Mouse (Mus musculus) embryonic facial prominence, embryonic 15.5 days (tissue): ENCODE data around the gene Gm28048. TPM values are rescaled to one million over a fixed set of nuclear protein-coding genes. Genes with fewer than 3 reads are reported as not detected.

Experiments
- ATAC-seq: fragments of 200-750 bp; cut with Nextera tagmentation; 2 replicates; pipeline ENCODE4 v1.8.0; 2017; ENCODE audit warnings: low read depth, moderate TSS enrichment; ENCODE audit not compliant: insufficient number of reproducible peaks, low FRiP score, low TSS enrichment
- H3K27ac ChIP-seq: fragments of 300-500 bp; sonication (generic); replicated peaks from 2 replicates; pipeline ENCODE4 v1.5.1; 2015; ENCODE audit warnings: mild to moderate bottlenecking, inconsistent platforms
- H3K27me3 ChIP-seq: fragments of 300-500 bp; sonication (generic); 2 replicates; pipeline ENCODE4 v1.6.1; 2015; ENCODE audit warnings: inconsistent platforms
- H3K36me3 ChIP-seq: fragments of 300-500 bp; sonication (generic); 2 replicates; pipeline ENCODE4 v1.6.1; 2015; ENCODE audit warnings: mild to moderate bottlenecking, inconsistent platforms
- H3K4me1 ChIP-seq: fragments of 300-500 bp; sonication (generic); 2 replicates; pipeline ENCODE4 v1.6.1; 2015; ENCODE audit warnings: inconsistent platforms
- H3K4me2 ChIP-seq: fragments of 300-500 bp; sonication (generic); replicated peaks from 2 replicates; pipeline ENCODE4 v1.6.1; 2015; ENCODE audit warnings: mild to moderate bottlenecking, inconsistent platforms
- H3K4me3 ChIP-seq: fragments of 300-500 bp; sonication (generic); replicated peaks from 2 replicates; pipeline ENCODE4 v1.5.1; 2015; ENCODE audit warnings: mild to moderate bottlenecking, inconsistent platforms
- H3K9ac ChIP-seq: fragments of 300-500 bp; sonication (generic); 2 replicates; pipeline ENCODE4 v1.6.1; 2015; ENCODE audit warnings: inconsistent platforms
- H3K9me3 ChIP-seq: fragments of 300-500 bp; sonication (generic); replicated peaks from 2 replicates; pipeline ENCODE4 v1.6.1; 2016; ENCODE audit warnings: inconsistent platforms
- WGBS: fragments of 180-500 bp; shearing (Covaris S2); methylation state at CpG from one replicate; pipeline ENCODE4 v1.1.7; 2015; 5-methylcytosine and 5-hydroxymethylcytosine counted together
- polyA plus RNA-seq: library from polyadenylated mRNA; unstranded; fragments of >200 nt; fragmentation: Nextera tagmentation; extraction: Ambion mirVana; gene quantifications from 2 replicates; pipeline ENCODE4 v1.2.1, GENCODE M21; 2015

Gene Gm28048
- polyA plus RNA-seq, 1 experiment from 2014 or later, result 11.5 TPM

DNA sequence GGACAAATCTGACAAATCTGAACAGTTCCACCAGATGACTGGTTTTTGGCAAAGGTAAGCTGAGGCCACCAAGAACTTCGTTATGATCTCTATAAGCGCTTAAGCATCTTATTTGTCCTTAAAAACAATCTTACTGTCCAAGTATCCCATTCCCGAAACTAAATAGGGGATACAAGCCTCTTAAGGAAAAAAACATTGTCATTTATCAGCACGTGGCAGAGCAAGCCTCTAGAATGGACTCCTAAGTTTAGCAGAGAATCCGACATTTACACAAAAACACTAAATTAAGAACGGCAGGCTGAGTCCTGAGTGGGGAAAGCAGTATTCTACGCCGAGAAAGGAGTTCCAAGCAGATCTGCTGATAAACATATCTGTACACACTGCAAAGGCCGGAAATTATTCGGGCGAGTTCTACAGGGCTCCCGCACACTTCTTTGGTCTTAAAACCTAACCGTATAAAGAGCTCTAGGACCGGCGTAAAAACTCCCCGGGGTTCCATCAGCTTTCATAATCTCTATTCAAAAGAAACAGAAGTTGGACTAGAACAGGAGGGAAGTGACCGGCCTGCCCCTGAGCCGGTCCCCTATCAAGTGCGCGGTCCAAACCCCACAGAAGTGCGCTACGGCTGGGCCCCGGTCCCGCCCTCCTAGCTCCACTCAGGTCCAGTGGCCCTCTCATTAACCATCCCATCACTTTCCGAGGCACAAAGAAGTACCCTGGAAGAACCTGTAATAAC is 124.0 kb downstream of the Gm28048 start:
- Histone ChIP-seq H3K4me2 (peak overlapping the region; percentile 95), H3K4me1 (peaks cover 28% of the 10 kb centered on the region), H3K9ac (no peak overlapping the region), H3K27me3 (peaks cover 23% of the 10 kb centered on the region), H3K27ac (no peak overlapping the region), H3K4me3 (peak overlapping the region; percentile 76), H3K9me3 (no peaks in the 10 kb centered on the region), H3K36me3 (no peaks in the 10 kb centered on the region)
- no peak for ATAC-seq
- 18% methylated on average over 25 of the region's 25 CpGs for WGBS

DNA sequence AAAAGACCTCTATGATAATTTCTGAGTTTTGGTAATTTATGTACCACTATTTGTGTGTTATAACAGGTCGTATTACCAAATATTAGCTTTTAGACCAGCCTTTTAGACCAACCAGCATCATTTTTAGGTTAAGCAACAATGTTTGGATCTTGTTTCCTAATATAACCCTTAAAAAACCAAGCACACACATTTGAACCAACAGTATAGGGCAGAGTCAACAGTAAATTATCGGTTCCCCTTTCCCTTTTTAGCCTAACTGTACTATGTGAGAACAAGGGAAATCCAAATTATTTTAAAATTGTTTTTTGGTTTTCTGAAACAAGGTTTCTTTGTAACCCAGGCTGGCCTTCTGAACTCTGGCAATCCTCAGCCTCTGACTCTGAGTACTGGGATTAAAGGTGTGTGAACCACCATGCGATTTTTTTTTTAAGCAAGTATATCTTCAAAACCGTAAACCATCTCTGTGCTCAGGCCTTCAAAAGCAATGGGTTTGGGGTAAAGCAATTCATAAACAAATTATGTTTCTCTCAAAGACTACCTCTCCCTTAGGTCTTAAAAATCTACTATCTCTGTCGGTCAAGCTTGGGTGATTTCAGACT is 124.7 kb downstream of the Gm28048 start:
- Histone ChIP-seq H3K27ac (no peak overlapping the region), H3K27me3 (peaks cover 23% of the 10 kb centered on the region), H3K4me2 (peak overlapping the region; percentile 95), H3K36me3 (no peaks in the 10 kb centered on the region), H3K9ac (no peak overlapping the region), H3K4me3 (peak overlapping the region; percentile 76), H3K9me3 (no peaks in the 10 kb centered on the region), H3K4me1 (peaks cover 28% of the 10 kb centered on the region)
- 71% methylated on average over 5 of the region's 5 CpGs for WGBS
- ATAC-seq, result no peak

DNA sequence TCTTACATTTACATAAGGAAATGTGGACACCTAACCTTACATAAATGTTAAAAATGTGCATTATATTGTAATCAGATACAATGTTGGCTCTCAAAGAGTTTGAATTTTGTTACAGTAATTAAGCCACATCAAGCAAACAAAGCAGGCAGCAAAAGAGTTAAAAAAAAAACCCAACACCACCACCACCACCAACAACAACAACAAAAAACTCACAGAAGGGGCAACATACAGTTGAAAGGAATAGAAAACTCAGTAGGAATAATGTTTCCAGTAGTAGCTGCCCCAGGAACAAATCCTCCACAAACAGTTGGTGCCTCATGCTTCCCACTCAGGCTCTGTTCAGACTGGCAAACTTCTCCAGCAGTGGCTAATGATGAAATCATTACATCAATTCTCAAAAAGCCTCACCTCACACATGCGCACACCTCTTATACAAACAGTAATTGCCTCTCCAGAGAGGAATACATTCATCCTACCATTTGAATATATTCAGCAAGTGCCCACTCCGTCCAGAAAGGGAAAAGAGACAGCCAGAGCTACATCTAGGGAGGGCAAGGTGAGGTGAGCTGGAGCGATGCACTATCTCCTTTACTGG is 125.4 kb downstream of the Gm28048 start:
- no peak overlapping the region for H3K27ac ChIP-seq
- peaks cover 23% of the 10 kb centered on the region for H3K27me3 ChIP-seq
- H3K9me3 ChIP-seq, result no peaks in the 10 kb centered on the region
- H3K4me1 ChIP-seq, result peaks cover 28% of the 10 kb centered on the region
- no peak overlapping the region for H3K4me2 ChIP-seq
- no peak overlapping the region for H3K4me3 ChIP-seq
- H3K9ac ChIP-seq, result no peak overlapping the region
- no peak for ATAC-seq
- 78% methylated on average over 3 of the region's 3 CpGs for WGBS
- H3K36me3 ChIP-seq, result no peaks in the 10 kb centered on the region

DNA sequence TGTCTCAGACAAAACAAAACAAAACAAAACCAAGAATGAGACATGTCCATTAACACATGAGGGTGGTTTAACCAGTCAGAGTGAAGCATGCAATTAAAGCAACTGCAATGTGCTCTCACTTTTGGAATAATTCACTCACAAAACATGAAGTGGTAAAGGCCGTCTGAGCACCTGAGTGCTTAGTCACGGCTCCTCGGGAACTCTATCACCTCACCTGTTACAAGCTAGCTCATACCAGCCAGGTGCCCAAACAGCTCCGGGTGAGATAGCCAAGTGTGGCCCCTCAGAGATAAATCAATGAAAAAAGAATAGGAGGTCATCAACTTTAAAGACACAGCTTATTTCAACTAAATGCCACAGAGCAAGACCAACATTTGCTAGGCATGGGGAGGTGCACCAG is 127.3 kb downstream of the Gm28048 start:
- Histone ChIP-seq H3K27ac (no peak overlapping the region), H3K36me3 (no peaks in the 10 kb centered on the region), H3K4me2 (no peak overlapping the region), H3K9me3 (no peaks in the 10 kb centered on the region), H3K9ac (no peak overlapping the region), H3K4me1 (peaks cover 27% of the 10 kb centered on the region), H3K4me3 (no peak overlapping the region), H3K27me3 (peaks cover 23% of the 10 kb centered on the region)
- 83% methylated on average over 4 of the region's 4 CpGs for WGBS
- ATAC-seq, result no peak

DNA sequence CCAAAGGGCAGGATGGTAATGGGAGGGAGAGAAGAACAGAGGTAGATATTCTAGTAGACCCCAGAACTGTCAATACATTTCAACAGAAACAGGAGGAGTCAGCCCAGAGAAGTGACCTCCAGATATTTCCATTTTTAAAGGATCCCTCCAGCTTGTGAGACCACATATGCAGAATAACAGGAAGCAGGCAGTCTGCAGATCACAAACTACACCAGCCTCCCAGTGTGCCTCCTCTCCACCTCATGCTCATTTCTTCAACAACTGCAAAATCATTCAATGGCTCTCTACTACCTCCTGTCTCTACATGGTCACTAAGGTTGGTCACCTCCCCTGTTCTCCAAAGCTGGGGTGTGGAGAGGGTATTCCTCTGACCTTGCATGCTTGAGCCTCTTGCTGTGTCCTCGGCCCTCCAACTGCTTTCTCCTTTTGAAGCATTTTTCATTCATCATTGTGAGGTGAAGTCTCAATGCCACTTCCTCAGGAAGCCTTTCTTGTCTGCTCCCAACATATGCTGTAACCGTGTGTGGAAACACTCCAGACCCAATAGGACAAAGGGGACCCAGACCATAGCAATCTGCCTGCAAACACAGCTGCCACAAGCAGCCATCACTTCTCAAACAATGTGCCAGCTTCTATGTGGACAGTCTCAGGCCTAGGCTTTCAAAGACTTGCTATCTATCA is 128.3 kb downstream of the Gm28048 start:
- Histone ChIP-seq H3K9ac (no peak overlapping the region), H3K4me3 (no peak overlapping the region), H3K36me3 (no peaks in the 10 kb centered on the region), H3K27ac (no peak overlapping the region), H3K4me1 (peaks cover 22% of the 10 kb centered on the region), H3K27me3 (peaks cover 18% of the 10 kb centered on the region), H3K9me3 (no peaks in the 10 kb centered on the region), H3K4me2 (no peak overlapping the region)
- ATAC-seq, result no peak
- WGBS, result 66% methylated on average over 2 of the region's 2 CpGs

DNA sequence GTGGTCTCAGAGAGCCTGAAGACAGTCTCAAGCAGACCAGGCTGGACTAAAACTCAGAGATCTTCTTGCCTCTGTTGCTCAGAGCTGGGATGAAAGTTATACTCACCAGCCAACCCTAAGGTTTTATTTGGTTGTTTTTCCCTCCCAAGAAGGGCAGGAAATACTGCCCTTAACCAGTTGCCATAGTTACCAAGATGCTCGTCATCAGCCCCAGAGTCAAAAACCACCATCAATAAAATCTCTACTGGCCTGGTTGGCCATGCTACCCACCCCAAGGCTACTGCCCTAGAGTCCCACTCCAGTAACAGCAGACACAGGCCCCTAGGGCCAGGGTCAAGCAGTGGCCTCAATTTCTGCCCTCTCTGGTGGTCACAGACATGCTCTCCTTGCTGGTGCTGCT is 129.4 kb downstream of the Gm28048 start:
- H3K9ac ChIP-seq, result no peak overlapping the region
- peaks cover 23% of the 10 kb centered on the region; the same call in 1 of the 2 replicates for H3K4me1 ChIP-seq
- ATAC-seq, result no peak
- no peak overlapping the region for H3K4me3 ChIP-seq
- peaks cover 8% of the 10 kb centered on the region for H3K27me3 ChIP-seq
- 68% methylated on average over 1 of the region's 1 CpGs for WGBS
- no peaks in the 10 kb centered on the region for H3K36me3 ChIP-seq
- no peaks in the 10 kb centered on the region for H3K9me3 ChIP-seq
- no peak overlapping the region for H3K27ac ChIP-seq
- no peak overlapping the region for H3K4me2 ChIP-seq

DNA sequence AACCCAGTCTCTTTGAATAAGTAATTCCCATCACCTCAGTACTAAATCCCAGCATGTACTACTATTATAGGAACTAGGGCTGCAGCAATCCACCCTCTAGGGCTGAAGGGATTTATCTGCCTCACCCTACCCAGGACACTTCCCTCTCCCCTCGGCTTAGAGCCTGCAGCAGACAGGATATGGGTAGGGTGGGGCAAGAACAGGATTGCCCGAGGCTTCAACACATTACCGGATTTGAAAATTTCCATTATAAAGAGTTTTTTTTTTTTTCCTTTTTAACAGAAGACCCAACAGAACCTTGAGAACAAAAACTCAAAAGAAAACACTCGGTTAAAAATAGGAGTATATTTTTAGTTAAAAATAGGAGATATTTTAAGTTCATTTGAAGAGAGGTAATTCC is 130.5 kb downstream of the Gm28048 start:
- Histone ChIP-seq H3K9me3 (no peaks in the 10 kb centered on the region), H3K4me3 (no peak overlapping the region), H3K27ac (no peak overlapping the region), H3K36me3 (no peaks in the 10 kb centered on the region), H3K9ac (no peak overlapping the region), H3K27me3 (0 out of 2 replicates have a peak, but pooled peaks cover under 1% of the 10 kb centered on the region), H3K4me1 (peaks cover 21% of the 10 kb centered on the region; the same call in 1 of the 2 replicates), H3K4me2 (no peak overlapping the region)
- ATAC-seq, result no peak
- WGBS, result 19% methylated on average over 4 of the region's 4 CpGs

DNA sequence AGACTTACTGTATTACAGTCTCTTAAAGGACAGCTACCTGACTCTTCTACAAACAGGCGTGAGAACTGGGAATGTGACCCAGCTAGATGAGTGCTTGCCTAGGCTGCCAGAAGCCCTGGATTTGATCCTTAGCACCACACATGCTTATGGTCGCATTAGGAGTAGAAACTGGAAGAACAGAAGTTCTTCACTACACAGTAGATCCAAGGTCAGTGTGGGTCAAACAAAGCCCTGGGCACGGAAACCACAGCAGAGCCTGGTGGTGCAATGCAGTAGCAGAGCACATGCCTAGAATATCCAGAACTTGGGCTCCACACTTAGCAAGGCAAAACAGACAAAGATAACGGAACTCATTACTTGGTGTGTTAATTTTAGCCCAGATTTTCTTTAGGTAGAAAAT is 131.8 kb downstream of the Gm28048 start:
- H3K9ac ChIP-seq, result no peak overlapping the region
- H3K36me3 ChIP-seq, result no peaks in the 10 kb centered on the region
- peaks cover 21% of the 10 kb centered on the region; the same call in 1 of the 2 replicates for H3K4me1 ChIP-seq
- ATAC-seq, result no peak
- no peak overlapping the region for H3K4me2 ChIP-seq
- WGBS, result 69% methylated on average over 4 of the region's 4 CpGs
- H3K9me3 ChIP-seq, result no peaks in the 10 kb centered on the region
- H3K27ac ChIP-seq, result no peak overlapping the region; the same call in 1 of the 2 replicates
- H3K27me3 ChIP-seq, result no peaks in the 10 kb centered on the region
- no peak overlapping the region for H3K4me3 ChIP-seq

DNA sequence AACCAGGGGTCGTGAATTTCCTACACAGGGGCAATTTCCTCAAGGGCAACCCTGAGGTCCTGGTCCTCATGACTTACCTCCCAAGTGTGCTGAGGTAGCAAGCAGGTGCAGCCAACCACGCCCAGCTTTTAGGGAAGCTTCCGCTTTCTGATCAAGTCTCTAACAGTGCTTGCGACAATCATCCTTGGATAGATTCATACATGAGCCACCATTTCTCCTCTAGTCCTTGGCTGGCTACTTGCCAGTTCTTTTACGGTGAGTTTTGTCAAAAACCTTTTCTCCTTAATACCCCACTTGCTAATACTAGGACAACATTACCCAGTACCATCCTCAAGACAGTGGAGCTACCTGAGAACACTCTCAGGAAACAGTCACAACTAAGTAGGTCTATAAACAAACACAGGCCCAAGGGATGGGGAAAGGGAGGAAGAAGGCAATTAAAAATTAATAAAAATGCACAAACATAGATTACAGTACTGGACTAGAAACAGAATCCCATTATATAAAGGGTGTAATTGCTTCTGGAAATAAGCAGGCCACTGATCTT is 133.2 kb downstream of the Gm28048 start:
- no peaks in the 10 kb centered on the region for H3K27me3 ChIP-seq
- no peaks in the 10 kb centered on the region for H3K9me3 ChIP-seq
- no peak overlapping the region for H3K27ac ChIP-seq
- no peak overlapping the region for H3K4me3 ChIP-seq
- H3K4me1 ChIP-seq, result peaks cover 21% of the 10 kb centered on the region; the same call in 1 of the 2 replicates
- 72% methylated on average over 5 of the region's 5 CpGs for WGBS
- no peaks in the 10 kb centered on the region for H3K36me3 ChIP-seq
- no peak overlapping the region for H3K9ac ChIP-seq
- ATAC-seq, result no peak
- H3K4me2 ChIP-seq, result no peak overlapping the region

DNA sequence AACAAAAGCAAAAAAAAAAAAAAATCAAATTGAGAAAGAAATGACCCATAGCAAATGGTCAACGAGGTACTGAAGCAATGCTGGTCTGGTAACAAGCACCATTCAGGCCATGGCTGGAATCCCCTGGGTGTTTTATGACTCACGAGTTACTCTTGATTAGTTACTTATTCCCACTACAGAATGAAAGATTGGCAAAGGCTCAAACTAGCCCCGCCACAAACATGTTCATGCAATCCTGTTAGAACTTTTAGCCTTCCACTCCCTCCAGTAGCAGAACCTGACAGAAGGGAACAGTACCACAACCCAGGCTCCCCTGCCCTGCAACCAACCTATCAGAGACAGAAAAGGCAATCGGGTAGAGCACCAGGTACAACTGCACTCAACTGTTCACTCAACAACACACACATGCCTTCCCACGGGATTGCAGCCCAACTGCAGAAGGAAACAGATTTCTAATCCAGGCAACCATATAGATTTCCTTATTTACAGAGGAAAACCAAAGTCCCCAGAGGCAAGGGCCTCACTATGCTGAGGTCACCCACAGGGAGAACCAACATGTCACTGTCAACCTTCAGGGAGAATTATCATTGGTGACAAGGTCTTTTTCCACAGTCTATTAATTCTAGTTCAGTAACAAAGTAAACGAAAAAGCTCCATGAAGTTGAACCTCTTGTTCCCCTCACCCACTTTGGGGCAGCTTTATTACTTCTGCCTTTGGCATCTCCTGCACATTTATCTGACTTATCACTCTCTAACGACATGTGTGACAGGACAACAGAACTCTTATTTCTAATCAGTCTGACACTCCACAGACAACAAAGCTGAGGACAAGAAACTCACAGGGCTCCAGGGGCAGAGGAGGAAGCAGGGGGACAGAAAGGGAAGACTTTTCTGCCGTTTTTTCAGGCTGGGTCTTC is 133.9 kb downstream of the Gm28048 start:
- Histone ChIP-seq H3K4me3 (no peak overlapping the region), H3K9me3 (no peaks in the 10 kb centered on the region), H3K4me2 (no peak overlapping the region), H3K9ac (no peak overlapping the region), H3K27ac (no peak overlapping the region), H3K4me1 (peaks cover 21% of the 10 kb centered on the region; the same call in 1 of the 2 replicates), H3K36me3 (no peaks in the 10 kb centered on the region), H3K27me3 (no peaks in the 10 kb centered on the region)
- no peak for ATAC-seq
- WGBS, result 44% methylated on average over 8 of the region's 8 CpGs
